Mouse (Mus musculus): Measurements from ENCODE around the gene Rpl11. TPM values are rescaled to one million over a fixed set of nuclear protein-coding genes. Genes with fewer than 3 reads are reported as not detected.

Rpl11 gene
- polyA plus RNA-seq (2012; fragmentation: generic; extraction: Trizol), result 1,000 to 10,000 TPM; 1,860 to 3,283 TPM

GRCm38 (mm10) chr4:136053247-136053596 is at the start of gene Rpl11:
Gene Rpl11, minus strand, starts transcription at chr4:136053428.

GRCm38 (mm10) chr4:136021549-136022047 is 31.6 kb downstream of the Rpl11 start, which contains the start of gene Eloa:
Gene Eloa, minus strand, starts transcription at chr4:136021763.

GRCm38 (mm10) chr4:135986943-135987710 is 66.1 kb downstream of the Rpl11 start, which contains the start of gene Pithd1:
Gene Pithd1, minus strand, starts transcription at chr4:135987264.

Other genes starting within 250 kb of the Rpl11 start
- 10 to 100 TPM in 1 of 2 experiments, 1 to 10 TPM in 1; 7.7 to 12.7 TPM for gene Srsf10, start 197.7 kb downstream of the Rpl11 start, polyA plus RNA-seq (2012; fragmentation: generic; extraction: Trizol)
- gene Pnrc2, start 179.6 kb downstream of the Rpl11 start, polyA plus RNA-seq (2012; fragmentation: generic; extraction: Trizol), result 10 to 100 TPM in 1 of 2 experiments, 1 to 10 TPM in 1; 1.0 to 43.9 TPM
- under 1 TPM in 1 of 2 experiments, not detected in 1; 0.04 TPM for gene Cnr2, start 158.0 kb downstream of the Rpl11 start, polyA plus RNA-seq (2012; fragmentation: generic; extraction: Trizol)
- gene Fuca1, start 132.7 kb downstream of the Rpl11 start, polyA plus RNA-seq (2012; fragmentation: generic; extraction: Trizol), result 100 to 1,000 TPM in 1 of 2 experiments, 10 to 100 TPM in 1; 74.8 to 183 TPM
- 10 to 100 TPM; 19.6 to 44.9 TPM for gene Hmgcl, start 107.0 kb downstream of the Rpl11 start, polyA plus RNA-seq (2012; fragmentation: generic; extraction: Trizol)
- 10 to 100 TPM; 26.2 to 35.1 TPM for gene Gale, start 89.7 kb downstream of the Rpl11 start, polyA plus RNA-seq (2012; fragmentation: generic; extraction: Trizol)
- gene Lypla2, start 80.8 kb downstream of the Rpl11 start, polyA plus RNA-seq (2012; fragmentation: generic; extraction: Trizol), result 10 to 100 TPM; 57.3 to 66.3 TPM
- 10 to 100 TPM; 25.4 to 35.3 TPM for gene Pithd1, start 66.2 kb downstream of the Rpl11 start, polyA plus RNA-seq (2012; fragmentation: generic; extraction: Trizol)
- gene Eloa, start 31.7 kb downstream of the Rpl11 start, polyA plus RNA-seq (2012; fragmentation: generic; extraction: Trizol), result 10 to 100 TPM in 1 of 2 experiments, 1 to 10 TPM in 1; 3.0 to 16.7 TPM
- gene Id3, start 90.1 kb upstream of the Rpl11 start, polyA plus RNA-seq (2012; fragmentation: generic; extraction: Trizol), result 100 to 1,000 TPM; 104 to 264 TPM
- 1 to 10 TPM in 1 of 2 experiments, under 1 TPM in 1; 0.73 to 2.0 TPM for gene E2f2, start 119.0 kb upstream of the Rpl11 start, polyA plus RNA-seq (2012; fragmentation: generic; extraction: Trizol)
- gene Asap3, start 152.9 kb upstream of the Rpl11 start, polyA plus RNA-seq (2012; fragmentation: generic; extraction: Trizol), result 10 to 100 TPM in 1 of 2 experiments, 1 to 10 TPM in 1; 1.4 to 11.2 TPM
- 1 to 10 TPM; 3.8 to 9.2 TPM for gene Tcea3, start 194.3 kb upstream of the Rpl11 start, polyA plus RNA-seq (2012; fragmentation: generic; extraction: Trizol)
- gene Zfp46, start 231.3 kb upstream of the Rpl11 start, polyA plus RNA-seq (2012; fragmentation: generic; extraction: Trizol), result 10 to 100 TPM in 1 of 2 experiments, under 1 TPM in 1; 0.80 to 10.6 TPM